ENCODE assay signal across 8 mouse cellular contexts in genomic region chr17:33718944-33719725, GRCm38 (mm10). TPM values are rescaled to one million over a fixed set of nuclear protein-coding genes. Genes with fewer than 3 reads are reported as not detected.
DNase-seq lines count a peak whose midpoint lies in the region; ATAC-seq and TF ChIP-seq lines count a peak whose summit lies in the region.

No protein-coding gene starts in this region.

- H3K27ac ChIP-seq in gastrocnemius, adult 2 months, result peak overlapping the region; percentile 69
- no peak overlapping the region; the same call in 1 of the 2 replicates for H3K27ac ChIP-seq in forebrain, embryonic 14.5 days (ENCODE audit: low read depth, low read length)
- H3K27ac ChIP-seq in liver, embryonic 14.5 days, result peak overlapping the region; percentile 64

- no peaks in the 10 kb centered on the region for H3K9me3 ChIP-seq in E14TG2a.4 (ENCODE audit: low read length)
- H3K9me3 ChIP-seq in forebrain, embryonic 14.5 days (replicated peaks; ENCODE audit: control insufficient read depth, low read length), result no peaks in the 10 kb centered on the region
- no peaks in the 10 kb centered on the region for H3K9me3 ChIP-seq in liver, embryonic 14.5 days (ENCODE audit: control insufficient read depth, low read length)

- DNase-seq in gastrocnemius, adult 2 months, result no peak
- DNase-seq in gastrocnemius, postnatal 14 days, result no peak
- DNase-seq in forebrain, embryonic 14.5 days (ENCODE audit: low spot score), result no peak
- no peak for DNase-seq in liver, embryonic 14.5 days (ENCODE audit: low read depth in 3 of 3, low spot score in 3 of 3)
- DNase-seq in right cerebral cortex, postnatal 36 days (ENCODE audit: low spot score in 2 of 2), result no peak
- no peak for DNase-seq in left cerebral cortex, postnatal 25 days (ENCODE audit: low spot score in 2 of 2)

- H3K4me1 ChIP-seq in E14TG2a.4 (replicated peaks; ENCODE audit: low read depth, low read length), result peaks cover 20% of the 10 kb centered on the region
- peaks cover 3% of the 10 kb centered on the region for H3K4me1 ChIP-seq in forebrain, embryonic 14.5 days (ENCODE audit: control insufficient read depth, insufficient read depth, low read length)
- H3K4me1 ChIP-seq in liver, embryonic 14.5 days (replicated peaks; ENCODE audit: control insufficient read depth in 2 of 2, insufficient read depth in 2 of 2, low read length in 1 of 2), result peaks cover 36 to 39% of the 10 kb centered on the region in 2 experiments

- no peak overlapping the region for H3K9ac ChIP-seq in forebrain, embryonic 14.5 days (ENCODE audit: low read length)
- H3K9ac ChIP-seq in liver, embryonic 14.5 days (replicated peaks), result peak overlapping the region; percentile 31; the same call in 1 of the 2 replicates

- no peaks in the 10 kb centered on the region for H3K27me3 ChIP-seq in E14TG2a.4 (ENCODE audit: insufficient read depth, low read length)
- H3K27me3 ChIP-seq in forebrain, embryonic 14.5 days (replicated peaks; ENCODE audit: control insufficient read depth, insufficient read depth, low read length), result no peaks in the 10 kb centered on the region
- H3K27me3 ChIP-seq in liver, embryonic 14.5 days (ENCODE audit: control insufficient read depth, insufficient read depth, low read length), result no peaks in the 10 kb centered on the region

- intact Hi-C loops in gastrocnemius, adult 2 months (cut with DNase I), result loop anchor here (5.0 kb wide), 1 partner anchor 38 kb away; no protein-coding TSS in a partner anchor
- intact Hi-C loops in gastrocnemius, postnatal 14 days (cut with DNase I; ENCODE audit: low total_unique reads), result no loop called here
- intact Hi-C loops in left cerebral cortex, postnatal 25 days (cut with DNase I), result no loop called here

- H3K4me3 ChIP-seq in gastrocnemius, adult 2 months, result peak overlapping the region; percentile 88
- peak overlapping the region; percentile 41 for H3K4me3 ChIP-seq in E14TG2a.4 (replicated peaks; ENCODE audit: low read length)
- H3K4me3 ChIP-seq in forebrain, embryonic 14.5 days (ENCODE audit: low read depth, low read length), result peak overlapping the region; percentile 76
- H3K4me3 ChIP-seq in liver, embryonic 14.5 days (ENCODE audit: insufficient read depth in 1 of 2, low read depth in 2 of 2, low read length in 2 of 2), result no peak overlapping the region

- peak; percentile 33; the same call in 1 of the 2 replicates for ATAC-seq in forebrain, embryonic 14.5 days
- no peak for ATAC-seq in liver, embryonic 14.5 days (ENCODE audit: insufficient read depth)
- ATAC-seq in frontal cortex, adult (ENCODE audit: low TSS enrichment), result no peak

- peak overlapping the region; percentile 75 for H3K4me2 ChIP-seq in forebrain, embryonic 14.5 days (ENCODE audit: low read length)
- H3K4me2 ChIP-seq in liver, embryonic 14.5 days (ENCODE audit: low read depth), result peak overlapping the region; percentile 52

- WGBS in forebrain, embryonic 14.5 days, result 45% methylated on average over 10 of the region's 10 CpGs
- 35% methylated on average over 10 of the region's 10 CpGs for WGBS in liver, embryonic 14.5 days (ENCODE audit: insufficient replicate concordance)

- peaks cover 11% of the 10 kb centered on the region for H3K36me3 ChIP-seq in E14TG2a.4 (ENCODE audit: insufficient read depth, low read length)
- no peaks in the 10 kb centered on the region for H3K36me3 ChIP-seq in forebrain, embryonic 14.5 days (ENCODE audit: control insufficient read depth, insufficient read depth, low read length)
- H3K36me3 ChIP-seq in liver, embryonic 14.5 days (replicated peaks; ENCODE audit: control insufficient read depth, insufficient read depth, low read depth), result peaks cover 21% of the 10 kb centered on the region

- TF ChIP-seq CTCF in gastrocnemius, adult 2 months (IDR thresholded peaks at IDR 0.05), result no peak
- TF ChIP-seq CTCF in E14TG2a.4 (conservative IDR thresholded peaks at IDR 0.05; ENCODE audit: low read length), result no peak
- TF ChIP-seq CTCF in liver, embryonic 14.5 days (IDR thresholded peaks at IDR 0.05; ENCODE audit: low read depth), result no peak

- no peak for TF ChIP-seq EP300 in liver, embryonic 14.5 days (IDR thresholded peaks at IDR 0.05; ENCODE audit: low read depth)

RNA-seq across cellular contexts. Expression of gene March2, which starts 0.7 kb away (rescaled TPM):
- 10 to 100 TPM; 88.8 to 90.7 TPM for total RNA-seq in gastrocnemius, adult 2 months (2021)
- total RNA-seq in gastrocnemius, postnatal 14 days (2021), result 10 to 100 TPM; 76.0 to 78.6 TPM
- 63.9 TPM in 2 replicates for polyA plus RNA-seq in forebrain, embryonic 14.5 days (2014; fragmentation: Nextera tagmentation; extraction: Ambion mirVana)
- polyA plus RNA-seq in liver, embryonic 14.5 days (2012; rRNA removed), result 162 and 167 TPM in 2 replicates
- 235 and 236 TPM in 2 replicates for polyA plus RNA-seq in liver, embryonic 14.5 days (2014; fragmentation: Nextera tagmentation; extraction: Ambion mirVana)
- total RNA-seq in left cerebral cortex, postnatal 25 days (2021), result 10 to 100 TPM; 86.1 to 87.2 TPM

RNA-seq across cellular contexts. Expression of gene Hnrnpm, which starts 32.5 kb away (rescaled TPM):
- 10 to 100 TPM; 79.1 to 95.6 TPM for total RNA-seq in gastrocnemius, adult 2 months (2021)
- 10 to 100 TPM; 58.8 to 69.1 TPM for total RNA-seq in gastrocnemius, postnatal 14 days (2021)
- 242 and 246 TPM in 2 replicates for polyA plus RNA-seq in forebrain, embryonic 14.5 days (2014; fragmentation: Nextera tagmentation; extraction: Ambion mirVana)
- polyA plus RNA-seq in liver, embryonic 14.5 days (2012; rRNA removed), result 101 and 136 TPM in 2 replicates
- polyA plus RNA-seq in liver, embryonic 14.5 days (2014; fragmentation: Nextera tagmentation; extraction: Ambion mirVana), result 143 and 164 TPM in 2 replicates
- total RNA-seq in left cerebral cortex, postnatal 25 days (2021), result 100 to 1,000 TPM; 120 to 129 TPM

RNA-seq across cellular contexts. Expression of gene Rab11b, which starts 41.2 kb away (rescaled TPM):
- total RNA-seq in gastrocnemius, adult 2 months (2021), result 100 to 1,000 TPM; 134 to 150 TPM
- 100 to 1,000 TPM; 154 to 159 TPM for total RNA-seq in gastrocnemius, postnatal 14 days (2021)
- polyA plus RNA-seq in forebrain, embryonic 14.5 days (2014; fragmentation: Nextera tagmentation; extraction: Ambion mirVana), result 340 and 341 TPM in 2 replicates
- polyA plus RNA-seq in liver, embryonic 14.5 days (2012; rRNA removed), result 91.1 and 101 TPM in 2 replicates
- polyA plus RNA-seq in liver, embryonic 14.5 days (2014; fragmentation: Nextera tagmentation; extraction: Ambion mirVana), result 62.6 and 74.3 TPM in 2 replicates
- total RNA-seq in left cerebral cortex, postnatal 25 days (2021), result 100 to 1,000 TPM; 328 to 343 TPM

Comparison
In these comparisons a context has a peak if more than half of its experiments do, and no peak if none do; other contexts are left out.
1. H3K4me3 ChIP-seq: peak in gastrocnemius, adult 2 months (single experiment), E14TG2a.4 (single experiment) and forebrain, embryonic 14.5 days (single experiment); none in liver, embryonic 14.5 days (0 of 2).